Mouse (Mus musculus) cortical plate, adult 2 months (tissue): ENCODE measurements around the gene Serpina1f.

Source experiments
- CTCF ChIP-seq: fragments of 200-500 bp; IDR thresholded peaks from 2 replicates; pipeline ENCODE4 v1.5.1; 2011; ENCODE audit warnings: mild to moderate bottlenecking, control low read depth, low read length; ENCODE audit not compliant: insufficient read depth; ENCODE audit errors: extremely low read depth
- POLR2A ChIP-seq: fragments of 200-500 bp; IDR thresholded peaks from 2 replicates; pipeline ENCODE4 v1.6.1; 2011; ENCODE audit warnings: mild to moderate bottlenecking, low read length, control low read depth; ENCODE audit not compliant: insufficient read depth; ENCODE audit errors: extremely low read depth

GRCm38 (mm10) chr12:103705547-103705946 is 10.2 kb upstream of the Serpina1f start:
- TF ChIP-seq CTCF (no peak), POLR2A (no peak)
